Mouse (Mus musculus): ENCODE data around the gene Ints6.

DNA sequence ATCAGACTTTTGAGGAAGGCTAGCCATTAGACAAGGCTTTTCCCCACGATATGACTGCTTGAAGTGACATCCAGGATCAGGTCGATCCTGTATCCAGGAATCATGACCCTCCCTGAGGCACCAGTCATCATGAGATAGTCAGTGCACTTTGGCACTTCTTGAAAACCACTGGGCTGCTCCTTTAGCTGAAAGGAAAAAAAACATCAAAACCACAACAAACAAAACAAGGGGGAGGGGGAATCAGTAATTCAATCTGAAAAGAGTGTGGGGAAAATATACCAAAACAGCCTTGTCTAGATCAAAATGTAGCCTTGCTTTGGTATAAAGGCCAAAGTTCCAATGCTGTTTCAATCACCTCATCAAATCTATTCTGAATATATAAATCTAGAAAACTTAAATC is 27.3 kb downstream of the Ints6 start:
- TF ChIP-seq CTCF (IDR thresholded peaks at IDR 0.05; ENCODE audit: insufficient read depth, low read length), result no peak
- no peak for TF ChIP-seq POLR2A (IDR thresholded peaks at IDR 0.05; ENCODE audit: borderline replicate concordance, extremely low read depth, low read depth, low read length)

Measured in lung, adult 2 months (tissue).